In the genomic region with DNA sequence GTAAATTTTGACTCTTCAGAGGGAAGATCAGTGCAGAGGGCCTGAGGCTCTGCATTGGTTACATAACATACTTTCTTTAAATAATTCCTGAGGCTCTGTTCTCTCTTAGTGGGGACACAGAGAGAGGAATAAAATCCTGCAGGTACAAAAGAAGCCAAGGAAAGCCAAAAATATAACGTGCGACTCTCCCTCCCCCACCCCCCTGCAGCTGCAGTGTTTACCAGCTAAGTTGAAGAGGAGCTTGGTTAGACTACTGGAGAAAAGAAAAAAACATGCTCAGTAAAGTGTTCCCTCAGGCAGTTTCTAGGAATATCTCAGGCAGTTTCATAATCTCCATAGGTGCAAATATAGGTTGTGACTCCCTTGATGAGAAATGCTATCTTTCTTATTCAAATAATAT, we compare ENCODE assay signal across 34 mouse cellular contexts.
A peak's percentile ranks its signal among the peaks of the same experiment; 100 is the strongest.
DNase-seq lines count a peak whose midpoint lies in the region; ATAC-seq and TF ChIP-seq lines count a peak whose summit lies in the region.
"Had no signal": no experiment of that assay in that cellular context is flagged by ENCODE, and none has a peak within 500 bp of the region (broad histone marks: within the 10 kb centered on the region; RNA-seq: fewer than 3 reads in every experiment).

No protein-coding gene starts in this region.

- no peaks in the 10 kb centered on the region for H3K36me3 ChIP-seq in forebrain, embryonic 12.5 days (replicated peaks)
- H3K36me3 ChIP-seq: embryonic facial prominence, embryonic 13.5 days; heart, embryonic 10.5 days; heart, embryonic 15.5 days; hindbrain, embryonic 12.5 days; intestine, embryonic 15.5 days; liver, embryonic 12.5 days; midbrain, embryonic 12.5 days; neural tube, embryonic 13.5 days; stomach, embryonic 15.5 days had no signal

- H3K4me1 ChIP-seq in cerebellum, adult 2 months (ENCODE audit: control insufficient read depth, insufficient read depth, low read length): peaks cover 16% of the 10 kb centered on the region; the same call in 1 of the 2 replicates
- H3K4me1 ChIP-seq in forebrain, embryonic 12.5 days: no peaks in the 10 kb centered on the region
- H3K4me1 ChIP-seq: embryonic facial prominence, embryonic 13.5 days; forebrain, embryonic 13.5 days; heart, embryonic 15.5 days; hindbrain, embryonic 12.5 days; intestine, embryonic 15.5 days; liver, embryonic 12.5 days; midbrain, embryonic 12.5 days; neural tube, embryonic 13.5 days; stomach, embryonic 15.5 days had no signal

- H3K4me3 ChIP-seq in cerebellum, adult 2 months (replicated peaks; ENCODE audit: insufficient read depth, low read depth, low read length): no peak overlapping the region
- H3K4me3 ChIP-seq in layer of hippocampus, adult 2 months: no peak overlapping the region
- H3K4me3 ChIP-seq in forebrain, embryonic 12.5 days (replicated peaks): no peak overlapping the region
- H3K4me3 ChIP-seq: embryonic facial prominence, embryonic 13.5 days; forebrain, embryonic 13.5 days; heart, embryonic 10.5 days; heart, embryonic 15.5 days; hindbrain, embryonic 12.5 days; intestine, embryonic 15.5 days; liver, embryonic 12.5 days; midbrain, embryonic 12.5 days; neural tube, embryonic 13.5 days; stomach, embryonic 15.5 days had no signal

- H3K27me3 ChIP-seq in cerebellum, adult 2 months (ENCODE audit: control insufficient read depth, insufficient read depth, low read length): no peaks in the 10 kb centered on the region
- no peaks in the 10 kb centered on the region for H3K27me3 ChIP-seq in forebrain, embryonic 12.5 days
- H3K27me3 ChIP-seq: CH12.LX; embryonic facial prominence, embryonic 13.5 days; forebrain, embryonic 13.5 days; heart, embryonic 15.5 days; hindbrain, embryonic 12.5 days; intestine, embryonic 15.5 days; liver, embryonic 12.5 days; midbrain, embryonic 12.5 days; neural tube, embryonic 13.5 days; stomach, embryonic 15.5 days had no signal

- no peak overlapping the region for H3K9ac ChIP-seq in forebrain, embryonic 12.5 days
- H3K9ac ChIP-seq: embryonic facial prominence, embryonic 13.5 days; forebrain, embryonic 13.5 days; heart, embryonic 15.5 days; hindbrain, embryonic 12.5 days; intestine, embryonic 15.5 days; liver, embryonic 12.5 days; liver, postnatal 0 days; midbrain, embryonic 12.5 days; neural tube, embryonic 13.5 days; stomach, embryonic 15.5 days had no signal

- no peak for TF ChIP-seq CTCF in cerebellum, adult 2 months (IDR thresholded peaks at IDR 0.05; ENCODE audit: borderline replicate concordance, insufficient read depth, low read depth, low read length)
- no peak for TF ChIP-seq CTCF in layer of hippocampus, adult 2 months (conservative IDR thresholded peaks at IDR 0.05)

- WGBS in cerebellum, adult 2 months: 6% methylated on average over 2 of the region's 2 CpGs
- WGBS in forebrain, embryonic 12.5 days: 72% methylated on average over 2 of the region's 2 CpGs

- H3K9me3 ChIP-seq in forebrain, embryonic 12.5 days: no peaks in the 10 kb centered on the region
- H3K9me3 ChIP-seq: embryonic facial prominence, embryonic 13.5 days; forebrain, embryonic 13.5 days; heart, embryonic 10.5 days; heart, embryonic 15.5 days; hindbrain, embryonic 12.5 days; intestine, embryonic 15.5 days; liver, embryonic 12.5 days; midbrain, embryonic 12.5 days; neural tube, embryonic 13.5 days; stomach, embryonic 15.5 days had no signal

- H3K4me2 ChIP-seq in forebrain, embryonic 12.5 days: no peak overlapping the region
- H3K4me2 ChIP-seq: embryonic facial prominence, embryonic 13.5 days; forebrain, embryonic 13.5 days; heart, embryonic 15.5 days; hindbrain, embryonic 12.5 days; intestine, embryonic 15.5 days; liver, embryonic 12.5 days; midbrain, embryonic 12.5 days; neural tube, embryonic 13.5 days; stomach, embryonic 15.5 days had no signal

- H3K27ac ChIP-seq in cerebellum, adult 2 months (ENCODE audit: insufficient read depth, low read length): peak overlapping the region; percentile 55; the same call in 1 of the 2 replicates
- H3K27ac ChIP-seq in layer of hippocampus, adult 2 months: peak overlapping the region; percentile 1; the same call in 1 of the 2 replicates
- no peak overlapping the region for H3K27ac ChIP-seq in forebrain, embryonic 12.5 days
- H3K27ac ChIP-seq: embryonic facial prominence, embryonic 13.5 days; forebrain, embryonic 13.5 days; heart, embryonic 10.5 days; heart, embryonic 15.5 days; hindbrain, embryonic 12.5 days; hindbrain, postnatal 0 days; intestine, embryonic 15.5 days; kidney, postnatal 0 days; liver, embryonic 12.5 days; midbrain, embryonic 12.5 days; neural tube, embryonic 13.5 days; stomach, embryonic 15.5 days had no signal

- TF ChIP-seq POLR2A in cerebellum, adult 2 months (IDR thresholded peaks at IDR 0.05; ENCODE audit: borderline replicate concordance, insufficient read depth, low read length): no peak

- no peak for ATAC-seq in forebrain, embryonic 12.5 days (ENCODE audit: low FRiP score)
- ATAC-seq: activated CD4-positive, CD25-positive, alpha-beta regulatory T cell, adult 4 months; forebrain, embryonic 13.5 days; hindbrain, postnatal 0 days; intestine, embryonic 15.5 days; liver, embryonic 12.5 days; liver, postnatal 0 days had no signal

- peak in 1 of 2 experiments; percentile 42 for DNase-seq in cerebellum, adult 2 months
- DNase-seq in cerebellum, postnatal 14 days: no peak
- DNase-seq in layer of hippocampus, adult 2 months (ENCODE audit: low spot score in 2 of 2): no peak
- DNase-seq in layer of hippocampus, adult 9-10 months (ENCODE audit: low spot score): no peak
- DNase-seq in right cerebral cortex, postnatal 25 days: peak; percentile 36
- no peak for DNase-seq in right cerebral cortex, postnatal 10 days (ENCODE audit: low spot score in 2 of 2)
- peak; percentile 93 for DNase-seq in telencephalon, adult 2 months (ENCODE audit: low read depth, low spot score)
- DNase-seq: adrenal gland, adult 2 months; adrenal gland, postnatal 36 days; cerebellum, adult 8-10 months; gastrocnemius, postnatal 25 days; heart, adult 11 months; heart, postnatal 36 days; kidney, adult 8-10 months; kidney, postnatal 4 days; layer of hippocampus, adult 9-11 months; liver, postnatal 0 days; lung, postnatal 36 days; thymus, postnatal 14 days had no signal

Comparison
In these comparisons a context has a peak if more than half of its experiments do, and no peak if none do; other contexts are left out.
1. DNase-seq: peak in right cerebral cortex, postnatal 25 days (single experiment) and telencephalon, adult 2 months (single experiment); none in cerebellum, postnatal 14 days (0 of 2), layer of hippocampus, adult 2 months (0 of 2), layer of hippocampus, adult 9-10 months (single experiment) and right cerebral cortex, postnatal 10 days (0 of 2).